Mouse (Mus musculus): ENCODE measurements at regions not wholly inside any gene's neighbourhood (a gene's known extent, or its start where the extent isn't known, plus 50 kb on each side); places are given as distances from the start of the nearest gene placed in this dataset.
"Not testable (repeated sequence)": the region's sequence is repeated elsewhere in the genome, so short reads cannot be mapped to it uniquely, and the experiment has no call there.

DNA sequence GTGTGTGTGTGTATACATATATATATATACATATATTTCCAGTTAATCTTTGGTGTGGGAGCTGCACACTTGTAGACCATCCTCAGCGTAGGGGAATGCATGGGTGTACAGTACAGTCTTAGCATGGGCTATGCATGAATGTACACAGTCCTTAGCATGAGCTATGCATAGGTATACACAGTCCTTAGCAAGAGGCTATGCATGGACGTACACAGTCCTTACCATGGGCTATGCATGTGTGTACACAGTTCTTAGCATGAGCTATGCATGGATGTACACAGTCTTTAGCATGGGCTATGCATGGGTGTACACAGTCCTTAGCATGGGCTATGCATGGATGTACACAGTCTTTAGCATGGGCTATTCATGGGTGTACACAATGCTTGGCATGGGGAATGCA, 70.5 kb downstream of the Rchy1 start:
- DNase-seq (ENCODE audit: low read depth, low spot score): no peak

DNA sequence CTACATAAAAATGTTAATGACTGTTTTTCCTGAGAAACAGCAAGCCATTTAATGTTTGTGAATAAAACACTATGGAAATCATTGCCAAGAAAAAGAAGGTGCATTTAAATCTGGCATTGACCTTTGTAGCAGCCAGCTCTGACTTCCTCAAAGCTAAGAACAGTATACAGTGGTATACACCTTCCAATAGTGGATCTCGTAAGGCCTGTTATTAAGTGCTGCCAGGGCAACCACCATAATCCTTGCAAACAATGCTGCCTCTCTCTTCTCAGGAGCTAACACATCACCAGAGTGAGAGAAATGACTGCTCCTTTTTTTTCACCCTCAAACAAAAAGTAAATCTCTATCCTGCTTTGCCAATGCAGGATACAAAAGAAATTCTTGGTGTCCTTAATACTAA, 81.1 kb downstream of the Rchy1 start:
- no peak for DNase-seq (ENCODE audit: low read depth, low spot score)

DNA sequence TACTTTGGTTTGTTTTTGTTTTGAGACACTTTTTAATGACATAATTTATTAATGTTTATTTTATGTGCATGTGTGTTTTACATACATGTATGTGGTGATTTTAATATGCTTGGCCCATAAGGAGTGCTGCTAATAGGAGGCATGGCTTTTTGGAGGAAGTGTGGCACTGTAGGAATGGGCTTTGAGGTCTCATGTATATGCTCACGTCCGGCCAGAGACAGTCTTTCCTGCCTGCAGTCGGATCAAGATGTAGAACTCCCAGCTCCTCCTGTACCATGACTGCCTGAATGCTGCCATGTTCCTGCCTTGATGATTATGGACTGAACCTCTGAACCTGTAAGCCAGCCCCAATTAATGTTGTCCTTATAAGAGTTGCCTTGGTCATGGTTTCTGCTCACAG, 82.6 kb downstream of the Rchy1 start:
- DNase-seq (ENCODE audit: low read depth, low spot score): no peak

DNA sequence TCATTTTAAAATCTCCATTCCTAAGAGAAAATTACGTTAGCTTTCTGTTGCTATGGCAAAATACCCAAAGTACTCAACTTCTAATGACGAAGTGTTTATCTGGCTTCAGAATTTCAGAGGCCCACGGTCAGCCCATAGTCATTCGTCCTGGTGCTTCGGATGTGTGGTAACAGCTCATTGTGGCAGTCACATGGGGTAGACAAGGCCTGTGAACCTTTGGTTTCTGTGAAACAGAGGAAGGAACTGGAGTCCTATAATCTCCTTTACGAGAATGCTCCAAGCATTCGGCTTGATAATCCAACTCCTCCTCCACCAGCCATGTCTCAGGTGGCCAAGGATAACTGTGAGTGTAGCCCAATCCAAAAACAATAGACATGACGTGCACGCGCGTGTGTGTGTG, 84.2 kb downstream of the Rchy1 start:
- DNase-seq (ENCODE audit: low read depth, low spot score): no peak

DNA sequence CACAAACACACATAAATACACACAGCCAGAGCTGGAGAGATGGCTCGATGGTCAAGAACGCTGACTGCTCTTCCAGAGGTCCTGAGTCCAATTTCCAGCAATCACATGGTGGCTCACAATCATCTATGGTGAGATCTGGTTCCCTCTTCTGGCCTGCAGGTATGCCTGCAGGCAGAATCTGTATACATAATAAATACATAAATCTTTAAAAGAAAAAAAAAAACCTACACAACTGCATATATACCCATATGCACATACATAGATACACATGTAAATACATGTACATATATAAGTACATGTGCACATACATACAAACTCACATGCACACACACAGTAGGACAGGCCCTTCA, 86.2 kb downstream of the Rchy1 start:
- DNase-seq (ENCODE audit: low read depth, low spot score): peak; percentile 12

DNA sequence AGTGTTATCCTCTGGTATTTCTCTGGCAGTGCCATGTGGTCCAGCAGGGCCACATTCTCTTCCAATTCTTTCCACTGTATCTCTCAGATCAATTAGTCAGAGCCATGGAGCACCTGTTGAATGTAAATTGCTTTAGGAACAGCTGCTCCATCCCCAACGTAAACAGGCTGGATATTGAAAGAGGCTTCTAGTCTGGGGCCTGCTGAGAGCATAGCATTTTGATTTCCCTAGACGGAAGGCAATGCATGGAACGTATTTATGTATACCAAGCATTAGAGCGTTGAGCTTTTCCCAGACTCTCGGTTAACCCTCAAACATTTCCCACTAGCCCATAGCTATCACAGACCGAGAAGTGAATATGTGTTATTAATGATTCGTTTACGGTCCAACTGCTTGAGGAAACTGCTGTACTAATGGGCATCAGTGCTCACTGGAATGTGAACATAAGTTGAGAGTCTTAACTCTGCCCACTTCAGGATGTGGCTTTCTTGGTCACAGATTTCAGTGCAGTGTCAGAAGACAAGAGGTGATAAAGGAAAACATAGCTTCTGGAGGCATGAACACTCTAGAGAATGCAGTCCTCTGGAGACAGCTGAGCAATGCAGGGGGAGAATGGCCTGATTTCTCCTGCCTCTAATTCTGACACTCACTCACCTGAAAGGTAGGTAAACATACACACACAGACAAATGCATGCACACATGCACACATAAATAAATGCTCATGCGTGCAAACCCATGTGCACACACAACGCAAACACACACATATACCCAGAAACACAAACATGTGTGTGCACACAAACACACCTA, 86.8 kb downstream of the Rchy1 start:
- no peak for DNase-seq (ENCODE audit: low read depth, low spot score)

DNA sequence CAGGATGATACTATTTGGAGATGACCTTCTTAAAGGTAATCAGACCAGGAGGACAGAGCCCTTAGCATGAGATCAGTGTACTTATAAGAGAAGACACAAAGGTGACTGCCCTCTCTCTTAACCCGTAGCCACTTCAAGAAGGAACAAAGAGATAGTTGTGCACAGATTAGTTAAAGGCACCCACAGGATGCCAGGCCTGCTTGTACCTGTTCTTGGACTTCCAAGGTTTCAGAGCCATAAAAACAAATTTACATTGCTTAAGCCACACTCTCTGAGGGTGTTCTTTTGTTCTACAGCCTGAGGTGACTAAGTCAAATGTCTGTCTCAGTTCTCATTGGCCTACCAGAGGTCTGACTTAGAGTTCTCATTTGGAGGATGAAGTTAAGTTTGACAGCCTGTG, 90.1 kb downstream of the Rchy1 start:
- DNase-seq (ENCODE audit: low read depth, low spot score): peak; percentile 53

DNA sequence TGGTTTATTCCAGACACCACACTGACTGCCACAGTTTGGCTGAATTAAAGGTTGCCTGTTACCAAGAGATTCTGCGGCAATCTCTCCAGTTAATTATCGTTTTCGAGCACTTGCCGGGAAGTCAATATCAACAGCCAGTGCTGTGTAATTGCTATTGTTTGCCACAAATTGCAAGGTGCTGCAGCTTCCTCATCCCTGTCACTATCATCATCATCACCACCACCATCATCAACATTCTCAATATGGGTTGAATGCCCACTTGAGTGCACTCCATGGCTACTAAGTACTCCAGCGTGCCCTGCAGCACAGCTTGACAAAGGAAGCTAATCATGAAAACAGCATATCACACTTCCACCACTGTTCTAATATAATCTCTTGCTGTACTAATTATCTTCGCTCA, 93.1 kb downstream of the Rchy1 start:
- DNase-seq (ENCODE audit: low read depth, low spot score): no peak

DNA sequence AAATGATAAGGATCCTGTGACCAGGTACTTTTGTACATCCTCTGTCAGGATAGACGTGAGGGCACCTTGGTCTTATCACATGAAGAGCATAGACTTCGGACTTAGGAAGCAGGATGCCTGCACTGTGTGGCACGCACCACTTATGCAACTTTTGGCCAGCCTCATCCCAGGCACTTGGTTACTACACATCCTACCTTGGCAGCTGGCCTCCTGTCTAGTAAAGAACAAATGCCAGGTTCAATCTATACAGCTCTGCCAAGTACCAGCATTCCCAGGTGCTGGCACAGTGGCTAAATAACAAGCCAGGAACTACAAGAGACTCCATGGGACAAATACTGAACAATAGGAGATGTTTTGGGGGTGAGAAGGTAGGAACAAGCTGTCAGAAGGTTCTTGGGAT, 96.7 kb downstream of the Rchy1 start:
- no peak for DNase-seq (ENCODE audit: low read depth, low spot score)

DNA sequence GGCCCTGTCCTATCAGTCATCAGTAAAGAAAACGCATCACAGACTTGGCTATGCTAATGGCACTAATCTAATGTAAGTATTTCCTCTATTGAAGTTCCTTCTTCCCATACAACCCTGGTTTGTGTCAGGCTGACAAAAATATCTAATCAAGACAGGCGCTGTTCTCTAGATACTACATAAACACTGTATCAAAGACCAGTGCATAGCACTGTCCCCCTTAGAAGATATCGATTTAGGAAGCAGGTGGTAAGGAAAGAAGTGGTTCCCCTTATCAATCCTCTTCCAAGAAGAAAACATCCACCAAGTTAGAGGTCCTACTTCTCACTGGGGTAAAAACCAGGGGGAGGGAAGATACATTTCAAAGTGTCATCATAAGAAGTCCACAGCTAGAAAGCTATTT, 97.5 kb downstream of the Rchy1 start:
- no peak for DNase-seq (ENCODE audit: low read depth, low spot score)

DNA sequence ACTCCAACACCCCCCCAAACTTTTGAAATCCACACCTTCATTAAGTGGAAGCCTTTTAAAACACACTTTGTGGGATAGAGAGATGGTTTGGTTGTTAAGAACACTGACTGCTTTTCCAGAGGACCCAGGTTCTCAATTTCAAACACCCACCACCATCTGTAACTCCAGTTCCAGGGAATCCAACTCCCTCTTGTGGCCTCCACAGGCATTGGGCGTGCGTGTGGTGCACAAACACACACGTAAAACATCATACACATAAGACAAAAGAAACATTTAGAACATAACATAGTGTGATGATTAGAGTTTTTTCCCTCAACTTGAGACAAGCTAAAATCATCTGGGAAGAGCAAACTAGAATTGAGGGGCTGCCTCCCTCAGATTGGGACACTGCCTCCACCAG, 100.0 kb downstream of the Rchy1 start:
- DNase-seq (ENCODE audit: low read depth, low spot score): peak; percentile 31

DNA sequence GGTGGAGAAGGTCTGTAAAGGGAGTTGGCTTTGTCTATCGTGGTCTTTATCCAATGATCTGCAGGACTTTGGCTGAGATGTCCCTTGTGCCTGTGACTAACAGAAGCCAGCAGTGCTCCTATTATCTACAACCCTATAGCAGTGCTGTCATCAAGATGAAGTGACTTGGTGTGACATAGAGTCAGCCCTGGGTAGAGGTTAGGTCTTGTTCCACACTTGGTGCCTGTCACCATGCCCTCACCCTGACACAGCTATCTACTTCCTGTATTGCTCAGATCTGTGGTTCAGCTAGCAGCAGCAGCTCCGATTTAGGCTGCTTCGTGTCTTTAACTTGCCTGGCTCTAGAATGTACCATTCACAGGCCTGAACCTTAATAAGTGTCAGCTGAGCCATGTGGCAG, 100.6 kb downstream of the Rchy1 start:
- DNase-seq (ENCODE audit: low read depth, low spot score): no peak

DNA sequence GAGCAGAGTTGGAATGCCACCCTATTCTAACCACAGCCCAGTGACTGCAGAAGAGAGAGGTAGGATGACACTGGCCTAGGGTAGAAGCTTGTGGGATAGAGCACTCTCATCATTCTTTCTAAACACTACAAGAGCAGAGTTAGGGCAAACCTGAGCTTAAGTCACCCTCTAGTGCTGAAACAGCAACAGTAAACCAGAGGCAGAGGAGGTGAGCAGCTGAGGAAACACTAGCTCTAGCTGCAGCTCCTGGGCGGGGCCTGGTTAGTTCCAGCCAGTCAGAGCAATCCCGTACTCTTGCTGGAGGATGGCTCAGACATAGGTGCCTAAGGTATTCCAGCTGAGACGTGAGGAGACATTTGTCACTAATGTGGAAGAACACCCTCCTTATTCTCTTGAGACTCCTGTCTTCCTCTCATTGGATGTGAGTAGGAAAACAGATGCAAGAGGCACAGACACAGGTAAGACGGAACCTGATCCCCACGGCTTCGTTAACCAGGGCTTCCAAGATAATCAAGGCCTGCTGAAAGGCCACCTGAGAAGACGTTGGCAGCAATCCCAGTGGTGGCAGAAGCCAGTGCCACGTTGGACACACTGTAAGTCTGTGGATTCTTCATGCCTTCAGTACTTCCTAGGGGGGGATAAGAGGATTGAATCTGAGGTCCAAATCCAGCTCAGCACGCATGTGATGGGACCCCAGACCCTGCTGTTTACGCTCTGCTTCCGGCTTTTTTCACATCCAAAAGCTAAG, 101.3 kb downstream of the Rchy1 start:
- peak; percentile 68 for DNase-seq (ENCODE audit: low read depth, low spot score)

DNA sequence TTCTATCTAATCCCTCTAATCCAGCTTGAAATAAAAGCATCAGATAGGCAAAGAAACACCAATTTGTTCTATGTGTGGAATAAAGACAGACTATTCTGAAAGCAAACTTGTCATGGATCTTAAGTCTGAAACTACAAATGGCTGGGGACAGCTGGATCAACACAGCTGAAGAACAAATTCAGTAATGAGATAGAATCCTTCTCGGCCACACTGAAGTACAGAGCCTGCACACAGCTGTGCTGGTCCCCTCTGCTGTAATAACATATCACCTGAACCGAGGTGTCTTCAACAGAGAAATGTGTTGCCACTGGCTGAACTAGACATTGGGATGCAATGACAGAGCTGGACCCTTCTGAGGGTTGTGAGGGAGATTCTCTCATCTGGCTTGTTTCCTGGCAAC, 102.4 kb downstream of the Rchy1 start:
- no peak for DNase-seq (ENCODE audit: low read depth, low spot score)

DNA sequence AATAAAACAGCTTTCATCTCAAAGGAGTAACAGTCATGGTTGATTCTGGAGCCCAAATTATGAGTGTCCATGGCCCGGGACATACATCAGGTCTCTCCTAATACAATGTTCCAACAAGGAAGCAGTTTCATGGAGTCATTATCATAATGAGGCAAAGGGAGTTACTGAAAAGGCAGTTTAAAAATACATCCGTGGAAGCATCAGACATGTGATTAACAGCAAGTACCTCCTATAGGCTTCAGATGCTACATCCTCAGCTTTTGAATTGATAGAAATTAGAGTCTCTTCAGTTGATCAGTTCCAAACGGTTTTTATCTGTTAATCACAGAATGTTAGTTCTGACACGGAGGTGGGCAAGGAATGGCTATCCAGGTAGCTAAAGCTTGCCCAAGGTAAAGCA, 110.5 kb downstream of the Rchy1 start:
- DNase-seq (ENCODE audit: low read depth, low spot score): no peak

DNA sequence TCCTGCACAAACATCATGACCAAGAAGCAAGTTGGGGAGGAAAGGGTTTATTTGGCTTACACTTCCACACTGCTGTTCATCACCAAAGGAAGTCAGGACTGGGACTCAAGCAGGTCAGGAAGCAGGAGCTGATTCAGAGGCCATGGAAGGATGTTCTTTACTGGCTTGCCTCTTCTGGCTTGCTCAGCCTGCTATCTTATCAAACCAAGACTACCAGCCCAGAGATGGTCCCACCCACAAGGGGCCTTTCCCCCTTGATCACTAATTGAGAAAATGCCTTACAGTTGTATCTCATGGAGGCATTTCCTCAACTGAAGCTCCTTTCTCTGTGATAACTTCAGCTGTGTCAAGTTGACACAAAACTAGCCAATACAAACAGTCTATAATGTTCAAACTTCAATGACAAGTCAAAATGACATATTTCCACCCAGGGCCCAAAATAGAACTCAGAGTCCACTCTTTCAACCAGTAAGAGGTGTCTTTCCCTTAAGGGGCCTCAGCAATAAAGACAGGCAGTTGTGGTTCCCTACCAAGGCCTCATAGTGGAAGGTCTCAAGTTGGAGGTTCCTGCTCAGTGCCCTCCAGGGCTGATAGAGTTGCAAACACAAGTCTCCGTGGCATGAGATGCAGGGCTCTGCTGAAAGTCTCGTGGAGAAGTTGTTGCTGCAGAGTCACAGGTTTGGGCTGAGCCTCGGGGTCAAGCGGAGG, 111.9 kb downstream of the Rchy1 start:
- DNase-seq (ENCODE audit: low read depth, low spot score): not testable (repeated sequence)

DNA sequence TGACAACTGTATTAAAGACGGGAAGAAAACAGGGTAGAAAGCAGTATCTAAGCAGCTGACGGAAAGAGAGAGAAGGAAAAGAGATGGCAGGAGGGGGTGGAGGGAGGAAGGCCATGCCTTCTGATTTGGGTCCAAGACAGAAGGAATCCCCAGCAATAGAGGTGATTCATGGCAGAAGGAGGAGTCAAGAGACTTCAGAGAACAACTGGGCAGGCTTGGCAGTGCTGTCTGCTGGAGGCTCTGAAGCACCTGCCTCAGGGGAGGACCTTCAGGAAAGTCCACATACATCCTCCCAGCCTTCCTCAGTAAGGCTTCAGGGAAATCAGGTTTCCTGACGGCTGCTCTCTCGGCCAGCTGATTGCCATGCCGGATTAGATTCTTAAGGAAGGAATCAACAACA, 112.4 kb downstream of the Rchy1 start:
- DNase-seq (ENCODE audit: low read depth, low spot score): no peak

DNA sequence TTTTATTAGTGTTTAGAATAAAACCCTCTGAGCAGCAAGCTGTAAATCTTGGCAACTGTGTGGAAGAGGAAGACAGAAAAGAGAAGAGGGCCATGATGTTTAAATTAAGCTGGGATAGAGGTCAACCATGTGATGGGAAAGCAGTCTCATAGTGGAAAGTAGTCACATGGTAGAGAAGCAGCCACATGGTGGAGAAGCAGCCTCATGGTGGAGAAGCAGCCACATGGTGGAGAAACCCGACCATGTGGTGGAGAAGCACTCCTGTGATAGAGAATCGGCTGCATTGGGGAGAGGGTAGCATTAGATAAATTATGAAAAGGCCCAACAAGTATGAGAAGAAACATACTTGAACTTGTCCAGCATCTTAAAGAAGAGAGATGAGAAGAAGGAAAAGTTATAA, 113.3 kb downstream of the Rchy1 start:
- DNase-seq (ENCODE audit: low read depth, low spot score): no peak

DNA sequence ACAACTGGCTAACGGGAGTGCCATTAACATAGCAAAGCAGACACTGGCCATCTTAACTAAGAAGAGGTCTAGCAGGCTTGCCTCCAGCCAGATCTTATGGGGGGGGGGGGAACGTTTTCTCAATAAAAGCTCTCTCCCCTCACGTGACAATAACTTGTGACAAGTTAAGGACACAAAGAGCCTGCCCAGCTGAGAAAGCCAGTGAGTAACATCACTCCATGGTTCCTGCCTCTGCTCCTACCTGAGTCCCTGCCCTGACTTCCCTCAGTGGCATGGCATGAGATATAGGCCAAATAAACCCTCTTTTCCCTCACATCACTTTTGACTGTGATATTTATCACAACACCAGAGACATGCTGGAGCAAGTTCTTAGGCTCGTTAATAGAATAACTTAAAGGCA, 113.8 kb downstream of the Rchy1 start:
- DNase-seq (ENCODE audit: low read depth, low spot score): no peak

DNA sequence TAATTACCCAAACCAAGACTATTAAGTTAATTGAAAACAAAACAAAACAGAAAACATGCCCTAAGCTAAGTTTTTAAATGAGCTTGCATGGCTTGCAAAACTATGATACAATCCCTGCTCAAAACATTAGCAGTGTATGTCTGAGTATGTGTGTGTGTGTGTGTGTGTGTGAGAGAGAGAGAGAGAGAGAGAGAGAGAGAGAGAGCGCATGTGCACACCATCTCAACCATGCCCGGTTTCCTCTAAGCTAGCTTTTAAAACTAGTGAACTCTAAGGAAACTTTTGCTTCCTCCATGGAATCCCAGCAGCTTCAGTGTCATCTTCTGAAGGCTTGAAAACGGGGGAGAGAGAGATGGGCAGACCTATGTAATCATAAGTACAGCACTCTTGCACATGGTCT, 114.3 kb downstream of the Rchy1 start:
- no peak for DNase-seq (ENCODE audit: low read depth, low spot score)

DNA sequence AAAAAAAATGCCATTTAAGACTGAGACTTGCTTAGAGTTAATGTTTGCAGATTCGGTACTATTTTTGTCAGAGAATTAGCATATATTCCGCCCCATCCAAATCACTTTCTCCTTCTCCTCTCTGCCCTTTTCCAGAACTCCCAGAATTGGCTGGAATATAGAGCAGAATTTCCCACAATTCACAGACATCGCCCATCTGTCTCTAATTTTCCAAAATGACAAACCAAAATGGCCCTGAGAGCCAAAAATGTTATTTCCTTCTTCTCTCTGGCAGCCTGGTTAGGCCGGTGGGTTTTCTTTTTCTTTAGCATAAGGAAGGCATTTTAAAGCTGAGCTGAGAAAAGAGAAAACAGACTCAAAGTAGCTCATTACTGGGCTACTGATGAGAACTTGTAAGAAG, 119.8 kb downstream of the Rchy1 start:
- DNase-seq (ENCODE audit: low read depth, low spot score): no peak

DNA sequence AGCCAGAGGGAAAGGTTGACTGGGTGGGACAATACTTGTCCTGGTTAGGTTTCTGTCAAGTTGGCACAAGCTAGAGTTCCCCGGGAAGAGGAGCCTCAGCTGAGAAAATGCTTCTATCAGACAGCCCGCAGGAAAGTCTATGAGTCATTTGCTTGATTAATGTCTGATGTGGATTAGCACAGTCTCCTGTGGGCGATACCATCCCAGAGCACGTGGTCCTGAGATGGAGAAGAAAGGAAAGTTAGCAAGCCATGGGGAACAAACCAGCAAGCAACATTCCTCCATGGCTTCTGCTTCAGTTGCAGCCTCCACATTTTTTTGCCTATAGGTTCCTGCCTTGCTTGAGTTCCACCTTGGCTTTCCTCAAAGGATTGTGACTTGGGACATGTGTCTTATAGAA, 121.8 kb downstream of the Rchy1 start:
- no peak for DNase-seq (ENCODE audit: low read depth, low spot score)

DNA sequence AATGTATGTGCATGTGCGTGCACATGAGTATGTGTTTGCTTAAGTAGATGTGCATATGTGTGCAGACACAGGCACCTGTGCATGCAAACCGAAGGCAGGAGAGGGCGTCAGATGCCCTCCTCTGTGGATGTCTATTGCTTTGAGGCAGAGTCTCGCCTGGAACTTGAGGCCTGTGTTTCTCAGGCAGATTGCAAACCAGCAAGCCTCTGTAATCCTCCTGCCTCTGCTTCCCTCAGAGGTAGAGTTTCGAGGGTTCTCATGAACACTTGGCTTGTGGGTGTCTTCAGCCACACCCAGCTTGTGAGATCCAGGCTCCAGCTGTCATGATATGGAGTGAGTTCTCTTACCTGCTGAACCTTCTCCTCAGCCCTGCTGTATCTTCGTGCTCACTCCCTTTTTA, 134.4 kb downstream of the Rchy1 start:
- no peak for DNase-seq (ENCODE audit: low read depth, low spot score)

Data from ZHBTc4 (cell line).